Mouse (Mus musculus) small intestine, adult 2 months (tissue): Measurements from ENCODE around the gene Nrxn1.

ENCODE experiments used
- CTCF ChIP-seq: fragments of 200-500 bp; IDR thresholded peaks from 2 replicates; pipeline ENCODE4 v1.5.1; 2012; ENCODE audit warnings: low read depth, mild to moderate bottlenecking, control low read depth, inconsistent platforms, low read length, moderate library complexity, mixed read lengths; ENCODE audit not compliant: insufficient replicate concordance, insufficient read length; ENCODE audit errors: extremely low read depth
- POLR2A ChIP-seq: fragments of 200-500 bp; IDR thresholded peaks from 2 replicates; pipeline ENCODE4 v1.6.1; 2012; ENCODE audit warnings: low read depth, mild to moderate bottlenecking, control low read depth, inconsistent platforms, low read length, moderate library complexity

GRCm38 (mm10) chr17:90323674-90324073 lies 769.2 kb downstream of the Nrxn1 start:
- TF ChIP-seq CTCF = no peak
- no peak for TF ChIP-seq POLR2A
